Mouse (Mus musculus) right cerebral cortex, postnatal 4 days (tissue): ENCODE measurements around the gene Rnf212.

Experiments used
- DNase-seq: peaks from one replicate; pipeline ENCODE4 v3.0.0-alpha.2; 2022

Gene Rnf212

DNA sequence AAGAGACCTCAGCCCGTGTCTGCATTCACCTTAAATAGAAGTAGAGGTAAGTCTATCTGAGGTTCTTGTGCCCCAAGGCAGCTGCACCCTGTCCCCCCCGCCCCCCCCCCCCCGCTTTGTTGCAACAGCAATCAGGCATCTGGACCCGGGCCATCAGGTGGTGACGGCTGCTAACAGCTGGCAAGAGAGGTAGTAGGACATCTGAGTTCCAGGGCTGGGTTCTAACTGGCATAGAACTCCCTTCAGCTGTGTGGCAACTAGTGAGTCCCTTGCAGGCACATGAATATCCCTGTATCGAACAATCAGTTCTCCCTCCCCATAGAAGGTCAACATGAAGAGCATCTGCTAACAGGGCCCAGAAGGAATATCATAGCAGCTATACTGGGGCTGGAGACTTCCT lies 62.8 kb downstream of the Rnf212 start:
- no peak for DNase-seq

DNA sequence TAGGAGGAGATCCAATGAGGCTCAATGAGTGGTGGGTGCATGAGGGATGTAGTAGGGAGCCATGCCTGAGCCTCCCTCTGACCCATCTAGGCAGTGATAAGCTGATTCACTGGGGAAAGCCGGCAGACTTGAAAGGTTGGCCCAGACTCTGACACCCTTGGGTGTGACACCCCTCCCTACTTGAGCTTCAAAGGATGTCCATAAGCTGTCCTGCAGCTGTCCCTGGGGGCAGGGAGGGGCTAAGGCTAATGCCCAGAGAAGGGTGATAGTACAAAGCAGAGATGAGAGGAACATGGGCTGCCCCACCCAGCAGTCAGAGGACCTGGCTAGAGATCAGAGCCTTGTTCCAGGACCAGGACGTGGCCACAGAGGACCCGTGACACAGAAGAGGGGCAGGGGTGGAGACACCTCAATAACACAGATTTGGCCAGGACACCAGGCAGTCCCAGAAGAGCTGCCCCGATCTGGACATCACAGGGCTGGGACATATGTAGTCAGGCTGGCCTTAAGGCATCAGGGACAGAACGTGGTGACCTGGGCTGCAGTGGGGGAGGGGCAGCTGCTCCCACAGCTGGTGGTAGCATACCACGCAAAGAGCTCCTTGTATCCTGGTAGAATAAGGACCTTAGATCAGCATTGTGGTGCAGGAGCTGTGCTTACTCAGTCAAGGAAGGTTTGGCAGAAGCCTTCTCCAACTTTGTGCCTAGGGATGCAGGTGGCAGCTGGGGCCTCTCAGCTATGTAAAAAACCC lies 65.6 kb downstream of the Rnf212 start:
- no peak for DNase-seq

- no peak for DNase-seq
Observed at GRCm38 (mm10) chr5:108708419-108708818, 66.4 kb downstream of the Rnf212 start.

- DNase-seq: no peak
Observed at GRCm38 (mm10) chr5:108707758-108708157, 67.0 kb downstream of the Rnf212 start.

- DNase-seq: no peak
Observed at GRCm38 (mm10) chr5:108703754-108704626, 70.8 kb downstream of the Rnf212 start.

- DNase-seq: no peak
Observed at GRCm38 (mm10) chr5:108701341-108702021, 73.3 kb downstream of the Rnf212 start.

- DNase-seq: no peak
Observed at GRCm38 (mm10) chr5:108700346-108700745, 74.4 kb downstream of the Rnf212 start.

- DNase-seq: peak; percentile 47
Observed at GRCm38 (mm10) chr5:108697341-108697753, 77.4 kb downstream of the Rnf212 start.

GRCm38 (mm10) chr5:108696542-108696941 lies 78.2 kb downstream of the Rnf212 start:
- DNase-seq: no peak

- no peak for DNase-seq
Observed at GRCm38 (mm10) chr5:108695861-108696260, 78.9 kb downstream of the Rnf212 start.

GRCm38 (mm10) chr5:108694352-108695261 lies 80.2 kb downstream of the Rnf212 start:
- peak; percentile 34 for DNase-seq

- peak; percentile 85 for DNase-seq
Observed at GRCm38 (mm10) chr5:108693872-108694288, 80.9 kb downstream of the Rnf212 start.

DNA sequence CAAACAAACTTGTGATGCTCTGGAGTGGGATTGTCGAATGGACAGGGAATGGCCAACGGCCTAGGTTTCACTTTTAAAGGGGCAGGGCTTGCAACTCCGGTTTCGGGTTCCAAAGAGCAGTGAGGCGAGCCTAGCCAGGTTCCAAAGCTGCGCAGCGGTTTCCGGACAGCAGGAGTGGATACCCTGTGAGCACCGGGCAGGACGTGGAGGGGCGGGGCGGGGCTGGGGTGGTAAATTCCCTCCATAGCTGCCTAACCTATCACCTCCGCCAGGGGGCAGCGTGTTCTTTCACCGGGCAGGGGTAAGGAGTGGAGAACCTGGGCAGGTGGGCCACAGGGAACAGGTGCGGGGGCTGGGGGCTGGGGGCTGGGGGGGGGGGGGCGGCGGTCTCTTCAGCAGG lies 82.5 kb downstream of the Rnf212 start, which contains the start of gene Fgfrl1:
Gene Fgfrl1, plus strand, starts transcription at position 112 of the 400 bp plus-strand sequence.
- peak; percentile 46 for DNase-seq

DNA sequence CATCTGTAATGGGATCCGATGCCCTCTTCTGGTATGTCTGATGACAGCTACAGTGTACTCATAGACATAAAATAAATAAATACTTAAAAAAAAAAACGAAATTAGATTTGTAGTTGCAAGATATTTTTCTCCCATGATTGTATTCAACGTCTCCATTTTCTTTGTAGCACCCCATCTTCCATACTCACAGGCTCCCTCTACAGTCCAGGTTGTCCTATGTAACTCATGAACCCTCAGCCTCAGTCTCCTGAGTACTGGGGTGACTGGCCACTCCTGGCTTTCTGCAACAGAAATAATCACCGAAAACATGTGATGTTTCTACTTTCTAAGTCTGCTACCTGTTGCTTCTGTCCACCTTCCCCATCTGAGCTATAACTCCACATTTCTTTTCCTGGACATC lies 83.6 kb downstream of the Rnf212 start:
- no peak for DNase-seq

DNA sequence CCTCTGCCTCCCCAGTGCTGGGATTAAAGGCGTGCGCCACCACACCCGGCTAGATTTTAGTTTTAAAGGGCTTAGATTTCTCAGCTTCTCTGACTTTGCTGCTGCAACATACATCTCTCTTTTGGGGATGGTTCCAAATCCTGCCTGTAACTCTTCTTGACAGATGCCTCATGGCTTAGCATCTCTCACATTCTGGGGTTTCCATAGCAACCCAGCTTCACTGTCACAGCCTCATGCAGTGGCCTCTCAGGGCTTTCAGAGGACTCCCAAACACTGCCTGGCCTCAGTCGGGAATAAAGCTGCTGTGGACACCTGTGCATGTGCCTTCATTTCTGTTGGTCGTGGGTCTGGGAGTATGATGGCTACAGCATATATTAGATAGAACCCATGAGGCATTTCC lies 85.7 kb downstream of the Rnf212 start:
- DNase-seq: no peak

DNA sequence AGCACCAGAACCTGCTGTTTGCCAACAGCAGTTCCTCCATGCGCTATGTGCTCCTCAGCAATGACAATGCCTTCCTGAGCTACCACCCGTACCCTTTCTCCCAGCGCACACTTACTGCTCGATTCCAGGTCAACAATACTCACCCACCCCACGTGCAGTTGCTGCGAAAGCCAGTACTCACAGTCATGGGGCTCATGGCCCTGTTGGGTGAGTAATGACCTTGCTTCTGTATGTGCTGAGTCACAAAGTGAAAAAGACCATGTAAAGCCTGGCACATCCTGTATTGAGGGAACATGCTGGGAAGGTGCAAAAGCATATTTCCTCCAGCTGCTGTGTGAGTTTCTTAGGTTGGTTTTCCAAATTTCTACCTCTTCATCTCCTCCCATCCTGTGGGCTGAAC lies 93.9 kb downstream of the Rnf212 start:
- DNase-seq: no peak

DNA sequence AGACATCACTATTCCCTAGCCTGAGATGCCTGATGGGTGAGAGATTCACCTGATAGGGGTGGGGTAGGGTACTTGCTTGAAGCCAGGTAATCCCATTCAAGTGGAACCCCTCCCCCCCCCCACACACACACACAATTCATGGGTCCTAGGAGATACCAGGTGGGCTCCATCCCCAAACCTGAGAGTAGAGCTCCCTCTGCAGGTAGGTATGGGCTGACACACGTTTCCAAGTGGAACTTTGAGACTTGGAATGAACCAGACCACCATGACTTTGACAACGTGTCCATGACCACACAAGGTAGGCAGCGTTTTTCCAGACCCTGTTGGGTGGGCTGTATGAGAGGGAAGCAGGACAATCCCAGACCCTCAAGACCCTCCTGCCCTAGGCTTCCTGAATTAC lies 94.9 kb downstream of the Rnf212 start:
- no peak for DNase-seq
